Mouse (Mus musculus) MEL (cell line): Measurements from ENCODE around the gene Hist1h1e.

ENCODE experiments used
- CTCF ChIP-seq, 3 experiments: IDR thresholded peaks in 2 of 3; conservative IDR thresholded peaks in 1 of 3; 2 replicates each; pipeline ENCODE4 v1.5.1; 2011 to 2012; ENCODE audit warnings: low read length in 3 of 3, low read depth in 2 of 3, mild to moderate bottlenecking in 2 of 3, improper control_type of control experiment in 1 of 3, inconsistent platforms in 1 of 3, mixed read lengths in 1 of 3, moderate library complexity in 1 of 3; ENCODE audit not compliant: control insufficient read depth in 1 of 3, insufficient read depth in 1 of 3, poor library complexity in 1 of 3, severe bottlenecking in 1 of 3
- MEF2A ChIP-seq: IDR thresholded peaks from 2 replicates; pipeline ENCODE4 v1.6.1; 2014; ENCODE audit warnings: low read depth, mild to moderate bottlenecking, inconsistent platforms, low read length, improper control_type of control experiment; ENCODE audit not compliant: poor library complexity, insufficient replicate concordance, severe bottlenecking; ENCODE audit errors: extremely low read depth
- POLR2A ChIP-seq, 2 experiments: IDR thresholded peaks; 2 replicates each; pipeline ENCODE4 v1.6.1; 2011 to 2012; ENCODE audit warnings: low read length in 2 of 2, mild to moderate bottlenecking in 2 of 2, control low read depth in 1 of 2, improper control_type of control experiment in 1 of 2, low read depth in 1 of 2, moderate library complexity in 1 of 2; ENCODE audit not compliant: control insufficient read depth in 1 of 2, insufficient read depth in 1 of 2, poor library complexity in 1 of 2

GRCm38 (mm10) chr13:23583387-23584068, 38.8 kb downstream of the Hist1h1e start:
- TF ChIP-seq POLR2A (IDR thresholded peaks at IDR 0.05; ENCODE audit: control insufficient read depth in 1 of 2, insufficient read depth in 1 of 2, low read depth in 1 of 2, low read length in 2 of 2, poor library complexity in 1 of 2) (no peak), MEF2A (no peak), CTCF (IDR thresholded peaks at IDR 0.05 in 2 of 3, conservative IDR thresholded peaks at IDR 0.05 in 1 of 3; ENCODE audit: control insufficient read depth in 1 of 3, insufficient read depth in 1 of 3, low read depth in 2 of 3, low read length in 3 of 3, poor library complexity in 1 of 3, severe bottlenecking in 1 of 3) (no peak)
